ENCODE assay signal across 11 mouse cellular contexts in genomic region chr10:99271016-99271415, GRCm38 (mm10). TPM values are rescaled to one million over a fixed set of nuclear protein-coding genes. Genes with fewer than 3 reads are reported as not detected.
DNase-seq lines count a peak whose midpoint lies in the region; ATAC-seq and TF ChIP-seq lines count a peak whose summit lies in the region.
"Had no signal": no experiment of that assay in that cellular context is flagged by ENCODE, and none has a peak within 500 bp of the region (broad histone marks: within the 10 kb centered on the region; RNA-seq: fewer than 3 reads in every experiment).

No protein-coding gene starts in this region.

- H3K79me2 ChIP-seq in liver, adult 2 months (ENCODE audit: control insufficient read depth, insufficient read depth, low read length): no peaks in the 10 kb centered on the region

- H3K9ac ChIP-seq in liver, adult 2 months (ENCODE audit: low read depth, low read length): peak overlapping the region; percentile 23; the same call in 1 of the 2 replicates
- H3K9ac ChIP-seq in hindbrain, embryonic 16.5 days (ENCODE audit: low read depth, low read length): no peak overlapping the region
- no peak overlapping the region for H3K9ac ChIP-seq in hindbrain, embryonic 11.5 days (ENCODE audit: low read depth, low read length)

- TF ChIP-seq POLR2A in liver, adult 2 months (IDR thresholded peaks at IDR 0.05; ENCODE audit: extremely low read depth, insufficient read depth, low read length): no peak

- no peak for TF ChIP-seq CTCF in liver, adult 2 months (IDR thresholded peaks at IDR 0.05; ENCODE audit: low read depth, low read length)

- H3K27ac ChIP-seq in liver, adult 2 months (replicated peaks; ENCODE audit: insufficient read depth, low read depth, low read length): peak overlapping the region; percentile 66
- H3K27ac ChIP-seq in hindbrain, embryonic 16.5 days (ENCODE audit: low read depth, low read length): no peak overlapping the region
- H3K27ac ChIP-seq in hindbrain, embryonic 11.5 days (ENCODE audit: low read depth, low read length): no peak overlapping the region

- H3K9me3 ChIP-seq in hindbrain, embryonic 16.5 days (ENCODE audit: control insufficient read depth, low read length): no peaks in the 10 kb centered on the region
- H3K9me3 ChIP-seq in hindbrain, embryonic 11.5 days (ENCODE audit: control insufficient read depth, low read length): no peaks in the 10 kb centered on the region
- H3K9me3 ChIP-seq: hindbrain, embryonic 10.5 days had no signal

- WGBS in liver, adult 2 months: 33% methylated on average over 11 of the region's 11 CpGs
- WGBS in hindbrain, embryonic 16.5 days: 83% methylated on average over 11 of the region's 11 CpGs
- 79% methylated on average over 11 of the region's 11 CpGs for WGBS in hindbrain, embryonic 11.5 days

- H3K4me3 ChIP-seq in liver, adult 2 months (ENCODE audit: insufficient read depth, low read depth, low read length): no peak overlapping the region
- H3K4me3 ChIP-seq in hindbrain, embryonic 16.5 days (ENCODE audit: low read length): no peak overlapping the region
- H3K4me3 ChIP-seq in hindbrain, embryonic 11.5 days (ENCODE audit: low read depth, low read length): no peak overlapping the region
- H3K4me3 ChIP-seq: heart, adult 2 months; hindbrain, embryonic 10.5 days had no signal

- no peak overlapping the region for H3K4me2 ChIP-seq in hindbrain, embryonic 16.5 days (ENCODE audit: low read length)
- no peak overlapping the region for H3K4me2 ChIP-seq in hindbrain, embryonic 11.5 days (replicated peaks; ENCODE audit: low read depth, low read length)

- no peaks in the 10 kb centered on the region for H3K27me3 ChIP-seq in liver, adult 2 months (ENCODE audit: control insufficient read depth, insufficient read depth, low read length)
- no peaks in the 10 kb centered on the region for H3K27me3 ChIP-seq in splenic B cell, adult 2 months (ENCODE audit: control insufficient read depth, insufficient read depth, low read length, poor library complexity, severe bottlenecking)
- no peaks in the 10 kb centered on the region for H3K27me3 ChIP-seq in hindbrain, embryonic 16.5 days (replicated peaks; ENCODE audit: control insufficient read depth, insufficient read depth, low read length)
- no peaks in the 10 kb centered on the region for H3K27me3 ChIP-seq in hindbrain, embryonic 11.5 days (ENCODE audit: control insufficient read depth, insufficient read depth, low read length)
- H3K27me3 ChIP-seq: CH12.LX had no signal

- peaks cover 17% of the 10 kb centered on the region for H3K4me1 ChIP-seq in liver, adult 2 months (ENCODE audit: control insufficient read depth, insufficient read depth, low read length)
- H3K4me1 ChIP-seq in hindbrain, embryonic 16.5 days (ENCODE audit: control insufficient read depth, insufficient read depth, low read depth, low read length): peaks cover 13% of the 10 kb centered on the region
- peaks cover 11% of the 10 kb centered on the region for H3K4me1 ChIP-seq in hindbrain, embryonic 11.5 days (replicated peaks; ENCODE audit: control insufficient read depth, insufficient read depth, low read length)

- peaks cover 10% of the 10 kb centered on the region for H3K36me3 ChIP-seq in liver, adult 2 months (ENCODE audit: control insufficient read depth, insufficient read depth, low read length)
- H3K36me3 ChIP-seq in splenic B cell, adult 2 months (ENCODE audit: control insufficient read depth, insufficient read depth, low read length, poor library complexity, severe bottlenecking): no peaks in the 10 kb centered on the region
- H3K36me3 ChIP-seq in hindbrain, embryonic 16.5 days (ENCODE audit: control insufficient read depth, insufficient read depth, low read length): no peaks in the 10 kb centered on the region
- no peaks in the 10 kb centered on the region for H3K36me3 ChIP-seq in hindbrain, embryonic 11.5 days (ENCODE audit: control insufficient read depth, insufficient read depth, low read length)

- peak; percentile 94 for DNase-seq in liver, adult 2 months (ENCODE audit: extremely low read depth, low read depth, low spot score)
- no peak for DNase-seq in liver
- DNase-seq in adrenal gland, postnatal 36 days: peak; percentile 49 to 72
- peak; percentile 35 to 60 for DNase-seq in kidney, postnatal 25 days
- DNase-seq in splenic B cell, adult 2 months (ENCODE audit: low read depth, low spot score): peak; percentile 26
- DNase-seq in hindbrain, embryonic 11.5 days (ENCODE audit: low spot score): no peak
- DNase-seq: cerebellum, postnatal 36 days had no signal

- ATAC-seq in hindbrain, embryonic 16.5 days: no peak
- ATAC-seq in hindbrain, embryonic 11.5 days (ENCODE audit: low FRiP score): no peak

RNA-seq across cellular contexts. Expression of gene Dusp6, which starts 8.0 kb away (rescaled TPM):
- 29.3 and 29.9 TPM in 2 replicates for total RNA-seq in liver, adult 2 months (2014; rRNA removed)
- polyA plus RNA-seq in liver, adult 2 months (2012; rRNA removed): 45.5 and 48.4 TPM in 2 replicates
- total RNA-seq in adrenal gland, postnatal 36 days (2021): 100 to 1,000 TPM in 1 of 2 experiments, 10 to 100 TPM in 1; 77.1 to 100 TPM
- polyA plus RNA-seq in hindbrain, embryonic 16.5 days (2015; fragmentation: Nextera tagmentation; extraction: Ambion mirVana): 35.2 and 37.0 TPM in 2 replicates
- polyA plus RNA-seq in hindbrain, embryonic 11.5 days (2014; fragmentation: Nextera tagmentation; extraction: Ambion mirVana): 41.3 and 48.3 TPM in 2 replicates

Comparison
In these comparisons a context has a peak if more than half of its experiments do, and no peak if none do; other contexts are left out.
1. DNase-seq: peak in liver, adult 2 months (single experiment), adrenal gland, postnatal 36 days (2 of 2), kidney, postnatal 25 days (2 of 2) and splenic B cell, adult 2 months (single experiment); none in liver (single experiment) and hindbrain, embryonic 11.5 days (single experiment).